Mouse (Mus musculus): ENCODE data around the gene Yipf1. TPM values are rescaled to one million over a fixed set of nuclear protein-coding genes. Genes with fewer than 3 reads are reported as not detected.
"Not testable (repeated sequence)": the region's sequence is repeated elsewhere in the genome, so short reads cannot be mapped to it uniquely, and the experiment has no call there.

The Yipf1 gene
- polyA plus RNA-seq, 1 experiment from 2014 or later, result 61.9 TPM

- ATAC-seq (ENCODE audit: low FRiP score, low TSS enrichment) (no peak), DNase-seq (no peak)
- no peak overlapping the region for H3K27ac ChIP-seq (replicated peaks; ENCODE audit: low read depth, low read length)
- peaks cover 7% of the 10 kb centered on the region; the same call in 1 of the 2 replicates for H3K36me3 ChIP-seq (ENCODE audit: control insufficient read depth, insufficient read depth, low read length)
- no peaks in the 10 kb centered on the region for H3K27me3 ChIP-seq (ENCODE audit: control insufficient read depth, insufficient read depth, low read length)
- H3K9me3 ChIP-seq (ENCODE audit: control insufficient read depth, low read length), result no peaks in the 10 kb centered on the region
- no peak overlapping the region for H3K4me3 ChIP-seq (replicated peaks; ENCODE audit: low read depth, low read length)
- no peak overlapping the region for H3K9ac ChIP-seq (replicated peaks; ENCODE audit: low read length)
- 90% methylated on average over 5 of the region's 5 CpGs for WGBS
- H3K4me2 ChIP-seq (ENCODE audit: low read length), result no peak overlapping the region
- H3K4me1 ChIP-seq (ENCODE audit: control insufficient read depth, insufficient read depth, low read length), result no peaks in the 10 kb centered on the region
Measured at GRCm38 (mm10) chr4:107354126-107354525, 40.0 kb downstream of the Yipf1 start.

GRCm38 (mm10) chr4:107354543-107354942 lies 40.4 kb downstream of the Yipf1 start:
- no peak for ATAC-seq (ENCODE audit: low FRiP score, low TSS enrichment)
- Histone ChIP-seq H3K4me1 (ENCODE audit: control insufficient read depth, insufficient read depth, low read length) (no peaks in the 10 kb centered on the region), H3K4me2 (ENCODE audit: low read length) (no peak overlapping the region), H3K4me3 (replicated peaks; ENCODE audit: low read depth, low read length) (no peak overlapping the region), H3K27ac (replicated peaks; ENCODE audit: low read depth, low read length) (no peak overlapping the region), H3K9me3 (ENCODE audit: control insufficient read depth, low read length) (no peaks in the 10 kb centered on the region), H3K36me3 (ENCODE audit: control insufficient read depth, insufficient read depth, low read length) (peaks cover 10% of the 10 kb centered on the region; the same call in 1 of the 2 replicates), H3K27me3 (ENCODE audit: control insufficient read depth, insufficient read depth, low read length) (no peaks in the 10 kb centered on the region), H3K9ac (replicated peaks; ENCODE audit: low read length) (no peak overlapping the region)
- WGBS, result 66% methylated on average over 4 of the region's 4 CpGs
- no peak for DNase-seq

- not testable (repeated sequence) for H3K36me3 ChIP-seq (ENCODE audit: control insufficient read depth, insufficient read depth, low read length); H3K27me3 ChIP-seq (ENCODE audit: control insufficient read depth, insufficient read depth, low read length); H3K4me2 ChIP-seq (ENCODE audit: low read length); DNase-seq; H3K9me3 ChIP-seq (ENCODE audit: control insufficient read depth, low read length); H3K27ac ChIP-seq (replicated peaks; ENCODE audit: low read depth, low read length); H3K4me3 ChIP-seq (replicated peaks; ENCODE audit: low read depth, low read length); ATAC-seq (ENCODE audit: low FRiP score, low TSS enrichment); H3K4me1 ChIP-seq (ENCODE audit: control insufficient read depth, insufficient read depth, low read length); H3K9ac ChIP-seq (replicated peaks; ENCODE audit: low read length)
- WGBS, result 85% methylated on average over 8 of the region's 8 CpGs
Measured at GRCm38 (mm10) chr4:107357172-107357571, 43.0 kb downstream of the Yipf1 start.

- no peaks in the 10 kb centered on the region for H3K4me1 ChIP-seq (ENCODE audit: control insufficient read depth, insufficient read depth, low read length)
- H3K9me3 ChIP-seq (ENCODE audit: control insufficient read depth, low read length), result no peaks in the 10 kb centered on the region
- 97% methylated on average over 3 of the region's 3 CpGs for WGBS
- DNase-seq, result no peak
- no peaks in the 10 kb centered on the region for H3K27me3 ChIP-seq (ENCODE audit: control insufficient read depth, insufficient read depth, low read length)
- peaks cover 5% of the 10 kb centered on the region; the same call in 1 of the 2 replicates for H3K36me3 ChIP-seq (ENCODE audit: control insufficient read depth, insufficient read depth, low read length)
- no peak for ATAC-seq (ENCODE audit: low FRiP score, low TSS enrichment)
- no peak overlapping the region for H3K4me3 ChIP-seq (replicated peaks; ENCODE audit: low read depth, low read length)
- H3K4me2 ChIP-seq (ENCODE audit: low read length), result no peak overlapping the region
- no peak overlapping the region for H3K9ac ChIP-seq (replicated peaks; ENCODE audit: low read length)
- no peak overlapping the region for H3K27ac ChIP-seq (replicated peaks; ENCODE audit: low read depth, low read length)
Measured at GRCm38 (mm10) chr4:107358460-107358859, 44.3 kb downstream of the Yipf1 start.

- Histone ChIP-seq H3K27me3 (ENCODE audit: control insufficient read depth, insufficient read depth, low read length) (no peaks in the 10 kb centered on the region), H3K4me1 (ENCODE audit: control insufficient read depth, insufficient read depth, low read length) (no peaks in the 10 kb centered on the region), H3K27ac (replicated peaks; ENCODE audit: low read depth, low read length) (no peak overlapping the region), H3K9ac (replicated peaks; ENCODE audit: low read length) (no peak overlapping the region), H3K4me3 (replicated peaks; ENCODE audit: low read depth, low read length) (no peak overlapping the region), H3K36me3 (ENCODE audit: control insufficient read depth, insufficient read depth, low read length) (peaks cover 5% of the 10 kb centered on the region; the same call in 1 of the 2 replicates), H3K4me2 (ENCODE audit: low read length) (no peak overlapping the region), H3K9me3 (ENCODE audit: control insufficient read depth, low read length) (no peaks in the 10 kb centered on the region)
- 82% methylated on average over 7 of the region's 7 CpGs for WGBS
- DNase-seq (no peak), ATAC-seq (ENCODE audit: low FRiP score, low TSS enrichment) (no peak)
Measured at GRCm38 (mm10) chr4:107360457-107361145, 46.4 kb downstream of the Yipf1 start.

- no peak for DNase-seq
Measured at GRCm38 (mm10) chr4:107362755-107363154, 48.6 kb downstream of the Yipf1 start.

GRCm38 (mm10) chr4:107363573-107363972 lies 49.4 kb downstream of the Yipf1 start:
- H3K27ac ChIP-seq (replicated peaks; ENCODE audit: low read depth, low read length), result no peak overlapping the region
- no peaks in the 10 kb centered on the region for H3K27me3 ChIP-seq (ENCODE audit: control insufficient read depth, insufficient read depth, low read length)
- H3K9me3 ChIP-seq (ENCODE audit: control insufficient read depth, low read length), result no peaks in the 10 kb centered on the region
- ATAC-seq (ENCODE audit: low FRiP score, low TSS enrichment) (no peak), DNase-seq (no peak)
- no peak overlapping the region for H3K4me2 ChIP-seq (ENCODE audit: low read length)
- WGBS, result 82% methylated on average over 6 of the region's 6 CpGs
- peaks cover 5% of the 10 kb centered on the region; the same call in 1 of the 2 replicates for H3K36me3 ChIP-seq (ENCODE audit: control insufficient read depth, insufficient read depth, low read length)
- H3K4me1 ChIP-seq (ENCODE audit: control insufficient read depth, insufficient read depth, low read length), result peaks cover 4% of the 10 kb centered on the region; the same call in 1 of the 2 replicates
- H3K4me3 ChIP-seq (replicated peaks; ENCODE audit: low read depth, low read length), result no peak overlapping the region
- H3K9ac ChIP-seq (replicated peaks; ENCODE audit: low read length), result no peak overlapping the region

More at GRCm38 (mm10) chr4:107362755-107363154, 48.6 kb downstream of the Yipf1 start:
- Histone ChIP-seq H3K36me3 (ENCODE audit: control insufficient read depth, insufficient read depth, low read length) (peaks cover 5% of the 10 kb centered on the region; the same call in 1 of the 2 replicates), H3K27ac (replicated peaks; ENCODE audit: low read depth, low read length) (no peak overlapping the region), H3K9me3 (ENCODE audit: control insufficient read depth, low read length) (no peaks in the 10 kb centered on the region), H3K4me3 (replicated peaks; ENCODE audit: low read depth, low read length) (no peak overlapping the region), H3K4me1 (ENCODE audit: control insufficient read depth, insufficient read depth, low read length) (no peaks in the 10 kb centered on the region), H3K9ac (replicated peaks; ENCODE audit: low read length) (no peak overlapping the region), H3K4me2 (ENCODE audit: low read length) (no peak overlapping the region), H3K27me3 (ENCODE audit: control insufficient read depth, insufficient read depth, low read length) (no peaks in the 10 kb centered on the region)
- 43% methylated on average over 4 of the region's 4 CpGs for whole genome bisulfite sequencing
- ATAC-seq (ENCODE audit: low FRiP score, low TSS enrichment), result no peak

GRCm38 (mm10) chr4:107364190-107364639 lies 50.1 kb downstream of the Yipf1 start:
- Histone ChIP-seq H3K4me2 (ENCODE audit: low read length) (no peak overlapping the region), H3K9me3 (ENCODE audit: control insufficient read depth, low read length) (no peaks in the 10 kb centered on the region), H3K27me3 (ENCODE audit: control insufficient read depth, insufficient read depth, low read length) (no peaks in the 10 kb centered on the region), H3K4me1 (ENCODE audit: control insufficient read depth, insufficient read depth, low read length) (peaks cover 5% of the 10 kb centered on the region; the same call in 1 of the 2 replicates), H3K9ac (replicated peaks; ENCODE audit: low read length) (no peak overlapping the region), H3K36me3 (ENCODE audit: control insufficient read depth, insufficient read depth, low read length) (peaks cover 5% of the 10 kb centered on the region; the same call in 1 of the 2 replicates), H3K27ac (replicated peaks; ENCODE audit: low read depth, low read length) (no peak overlapping the region), H3K4me3 (replicated peaks; ENCODE audit: low read depth, low read length) (no peak overlapping the region)
- no peak for DNase-seq
- WGBS, result 92% methylated on average over 5 of the region's 5 CpGs
- no peak for ATAC-seq (ENCODE audit: low FRiP score, low TSS enrichment)

GRCm38 (mm10) chr4:107366408-107366807 lies 52.2 kb downstream of the Yipf1 start:
- not testable (repeated sequence) for DNase-seq; ATAC-seq (ENCODE audit: low FRiP score, low TSS enrichment); H3K4me2 ChIP-seq (ENCODE audit: low read length); H3K36me3 ChIP-seq (ENCODE audit: control insufficient read depth, insufficient read depth, low read length); H3K9me3 ChIP-seq (ENCODE audit: control insufficient read depth, low read length); H3K4me3 ChIP-seq (replicated peaks; ENCODE audit: low read depth, low read length); H3K27me3 ChIP-seq (ENCODE audit: control insufficient read depth, insufficient read depth, low read length); H3K4me1 ChIP-seq (ENCODE audit: control insufficient read depth, insufficient read depth, low read length); H3K27ac ChIP-seq (replicated peaks; ENCODE audit: low read depth, low read length); H3K9ac ChIP-seq (replicated peaks; ENCODE audit: low read length)

Measured in midbrain, embryonic 14.5 days (tissue).